Mouse (Mus musculus) heart, embryonic 12.5 days (tissue): Measurements from ENCODE around the gene Pkd1l3. TPM values are rescaled to one million over a fixed set of nuclear protein-coding genes. Genes with fewer than 3 reads are reported as not detected.

Source experiments
- ATAC-seq: fragments of 200-750 bp; cut with Nextera tagmentation; 2 replicates; pipeline ENCODE4 v1.8.0; 2017; ENCODE audit warnings: moderate TSS enrichment, moderate library complexity; ENCODE audit not compliant: insufficient number of reproducible peaks, low FRiP score
- H3K27ac ChIP-seq: fragments of 300-500 bp; sonication (generic); 2 replicates; pipeline ENCODE4 v1.5.1; 2016; ENCODE audit warnings: mild to moderate bottlenecking, moderate library complexity; ENCODE audit not compliant: poor library complexity, severe bottlenecking
- H3K27me3 ChIP-seq: fragments of 300-500 bp; sonication (generic); replicated peaks from 2 replicates; pipeline ENCODE4 v1.6.1; 2016; ENCODE audit warnings: mild to moderate bottlenecking, moderate library complexity
- H3K36me3 ChIP-seq: fragments of 300-500 bp; sonication (generic); 2 replicates; pipeline ENCODE4 v1.6.1; 2016; ENCODE audit warnings: mild to moderate bottlenecking, moderate library complexity
- H3K4me1 ChIP-seq: fragments of 300-500 bp; sonication (generic); replicated peaks from 2 replicates; pipeline ENCODE4 v1.6.1; 2016; ENCODE audit warnings: mild to moderate bottlenecking
- H3K4me2 ChIP-seq: fragments of 300-500 bp; sonication (generic); 2 replicates; pipeline ENCODE4 v1.6.1; 2016; ENCODE audit warnings: mild to moderate bottlenecking, moderate library complexity
- H3K4me3 ChIP-seq: fragments of 300-500 bp; sonication (generic); 2 replicates; pipeline ENCODE4 v1.5.1; 2016; ENCODE audit warnings: mild to moderate bottlenecking
- H3K9ac ChIP-seq: fragments of 300-500 bp; sonication (generic); 2 replicates; pipeline ENCODE4 v1.6.1; 2016; ENCODE audit warnings: mild to moderate bottlenecking, moderate library complexity
- H3K9me3 ChIP-seq: fragments of 300-500 bp; sonication (generic); replicated peaks from 2 replicates; pipeline ENCODE4 v1.6.1; 2016; ENCODE audit warnings: mild to moderate bottlenecking, moderate library complexity
- WGBS: fragments of 180-500 bp; shearing (Covaris S2); methylation state at CpG from one replicate; pipeline ENCODE4 v1.1.7; 2016; 5-methylcytosine and 5-hydroxymethylcytosine counted together
- polyA plus RNA-seq: library from polyadenylated mRNA; unstranded; fragments of >200 nt; fragmentation: Nextera tagmentation; extraction: Ambion mirVana; gene quantifications from 2 replicates; pipeline ENCODE4 v1.2.1, GENCODE M21; 2016

The Pkd1l3 gene
- polyA plus RNA-seq, 1 experiment from 2014 or later = 0.32 TPM

DNA sequence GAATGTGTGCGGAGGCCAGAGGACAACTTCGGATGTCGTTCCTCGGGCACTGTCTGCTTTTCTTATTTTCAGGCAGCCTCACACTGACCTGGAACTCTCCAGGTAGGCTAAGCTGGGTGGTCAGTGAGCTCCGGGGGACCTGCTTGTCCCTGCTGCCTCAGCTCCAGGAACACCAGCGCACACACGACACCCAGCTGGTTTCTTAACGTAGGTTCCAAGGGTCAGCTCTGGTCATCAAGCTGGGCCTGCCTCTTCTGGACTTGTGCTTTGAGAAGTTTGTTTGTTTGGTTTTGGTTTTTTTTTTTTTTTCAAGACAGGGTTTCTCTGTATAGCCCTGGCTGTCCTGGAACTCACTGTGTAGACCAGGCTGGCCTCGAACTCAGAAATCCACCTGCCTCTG lies 23.4 kb upstream of the Pkd1l3 start:
- no peak overlapping the region for H3K4me2 ChIP-seq
- no peaks in the 10 kb centered on the region for H3K27me3 ChIP-seq
- no peak overlapping the region for H3K27ac ChIP-seq
- 81% methylated on average over 9 of the region's 9 CpGs for WGBS
- no peaks in the 10 kb centered on the region for H3K4me1 ChIP-seq
- H3K36me3 ChIP-seq = peaks cover 37% of the 10 kb centered on the region
- H3K9ac ChIP-seq = no peak overlapping the region
- H3K4me3 ChIP-seq = no peak overlapping the region
- no peaks in the 10 kb centered on the region for H3K9me3 ChIP-seq
- no peak for ATAC-seq

DNA sequence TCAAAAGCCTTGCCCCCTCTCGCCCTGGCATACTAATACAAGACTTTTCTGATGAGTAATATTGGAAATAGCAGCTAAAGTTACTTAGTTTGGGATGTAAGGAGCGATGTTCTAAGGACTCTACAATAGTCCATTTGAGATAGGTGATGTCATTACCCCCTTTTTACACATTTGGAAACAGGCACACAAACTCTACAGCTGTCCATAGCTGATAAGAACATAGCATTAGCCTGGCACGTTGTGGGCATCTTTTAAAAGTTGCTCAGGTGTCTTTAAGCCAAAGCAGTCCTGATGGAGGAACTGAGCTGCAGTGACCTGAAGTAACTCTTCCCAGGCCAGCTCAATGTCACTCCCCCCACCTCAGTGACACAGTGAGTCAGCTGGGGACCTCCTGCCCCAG lies 22.9 kb upstream of the Pkd1l3 start:
- ATAC-seq = no peak
- H3K27ac ChIP-seq = no peak overlapping the region
- 75% methylated on average over 3 of the region's 3 CpGs for WGBS
- no peak overlapping the region for H3K9ac ChIP-seq
- no peaks in the 10 kb centered on the region for H3K27me3 ChIP-seq
- H3K4me2 ChIP-seq = no peak overlapping the region
- no peaks in the 10 kb centered on the region for H3K9me3 ChIP-seq
- H3K4me3 ChIP-seq = no peak overlapping the region
- H3K4me1 ChIP-seq = no peaks in the 10 kb centered on the region
- peaks cover 37% of the 10 kb centered on the region for H3K36me3 ChIP-seq

DNA sequence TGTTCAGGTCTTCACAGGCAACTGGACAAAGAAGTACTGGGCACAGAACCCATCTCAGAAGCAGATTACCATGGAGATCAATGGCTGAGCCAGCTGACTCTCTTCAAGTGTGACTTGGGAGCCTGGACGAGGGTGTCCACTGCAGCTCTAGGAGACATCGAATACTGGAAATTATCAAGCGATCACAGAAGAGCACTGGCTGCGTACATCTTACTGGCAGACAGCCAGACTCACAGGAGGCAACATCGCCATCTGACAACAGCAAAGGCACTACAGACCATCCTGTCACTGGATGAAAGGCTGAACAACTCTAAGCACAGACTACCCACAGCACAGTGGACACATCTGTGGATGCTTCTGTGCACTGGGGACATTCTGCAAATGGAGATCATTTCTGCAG lies 22.2 kb upstream of the Pkd1l3 start:
- Histone ChIP-seq H3K4me3 (no peak overlapping the region), H3K9me3 (no peaks in the 10 kb centered on the region), H3K27ac (no peak overlapping the region), H3K9ac (no peak overlapping the region), H3K27me3 (no peaks in the 10 kb centered on the region), H3K4me2 (no peak overlapping the region), H3K4me1 (no peaks in the 10 kb centered on the region), H3K36me3 (peaks cover 41% of the 10 kb centered on the region)
- no peak for ATAC-seq
- WGBS = 87% methylated on average over 5 of the region's 5 CpGs

DNA sequence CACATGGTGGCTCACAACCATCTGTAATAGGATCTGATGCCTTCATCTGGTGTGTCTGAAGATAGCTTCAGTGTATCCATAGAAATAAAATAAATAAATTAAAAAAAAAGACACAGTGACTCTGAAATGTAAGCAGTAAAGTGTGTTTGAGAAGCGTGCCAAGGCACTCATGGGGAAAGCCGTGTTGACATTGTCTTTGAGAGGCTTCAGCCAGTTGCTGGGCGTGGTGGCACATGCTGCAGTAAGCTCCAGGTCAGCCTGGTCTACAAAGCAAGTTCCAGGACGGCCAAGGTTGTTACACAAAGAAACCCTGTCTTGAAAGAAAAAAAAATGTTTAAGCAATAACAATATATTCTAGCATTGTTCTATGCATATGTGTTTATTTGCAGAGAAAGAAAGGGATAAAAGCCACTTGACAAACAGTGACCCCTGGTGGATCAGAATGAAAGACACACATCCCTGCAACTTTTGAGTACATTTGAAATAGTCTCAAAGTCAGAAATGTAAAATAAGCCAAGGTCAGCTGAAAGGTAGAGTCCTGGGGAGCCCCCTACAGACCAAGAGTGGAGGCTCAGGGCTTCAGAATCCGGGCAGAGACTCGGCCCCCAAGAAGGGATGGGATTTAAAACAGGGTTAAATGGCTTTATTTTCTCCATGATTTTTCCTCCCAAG lies 21.1 kb upstream of the Pkd1l3 start:
- no peak for ATAC-seq
- 73% methylated on average over 6 of the region's 6 CpGs for WGBS
- no peak overlapping the region for H3K4me2 ChIP-seq
- no peaks in the 10 kb centered on the region for H3K27me3 ChIP-seq
- H3K36me3 ChIP-seq = peaks cover 44% of the 10 kb centered on the region
- no peak overlapping the region for H3K4me3 ChIP-seq
- H3K27ac ChIP-seq = no peak overlapping the region
- no peak overlapping the region for H3K9ac ChIP-seq
- no peaks in the 10 kb centered on the region for H3K4me1 ChIP-seq
- H3K9me3 ChIP-seq = no peaks in the 10 kb centered on the region

DNA sequence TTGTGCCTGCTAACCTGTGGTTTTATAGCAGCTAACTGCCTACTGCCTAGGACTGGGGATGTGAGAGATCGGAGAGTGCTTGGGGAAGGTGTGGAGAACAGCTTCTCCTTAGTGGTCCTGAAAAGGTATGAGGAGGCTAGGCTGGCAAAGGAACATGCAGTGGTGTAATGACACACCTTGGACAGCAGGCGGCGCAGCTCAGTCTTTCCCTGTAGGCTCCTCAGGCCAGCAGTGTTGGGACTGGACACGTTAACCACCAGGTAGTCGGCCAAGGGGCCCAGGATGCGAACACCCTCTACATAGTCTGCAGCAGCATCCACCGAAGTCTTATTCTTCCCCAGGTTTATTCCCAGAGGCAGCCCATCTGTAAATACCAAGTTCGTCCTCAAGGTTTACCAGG lies 18.5 kb upstream of the Pkd1l3 start:
- Histone ChIP-seq H3K4me2 (no peak overlapping the region), H3K9me3 (no peaks in the 10 kb centered on the region), H3K4me3 (no peak overlapping the region), H3K27ac (no peak overlapping the region), H3K36me3 (peaks cover 57% of the 10 kb centered on the region), H3K27me3 (no peaks in the 10 kb centered on the region), H3K9ac (no peak overlapping the region), H3K4me1 (no peaks in the 10 kb centered on the region)
- 50% methylated on average over 8 of the region's 8 CpGs for WGBS
- no peak for ATAC-seq

DNA sequence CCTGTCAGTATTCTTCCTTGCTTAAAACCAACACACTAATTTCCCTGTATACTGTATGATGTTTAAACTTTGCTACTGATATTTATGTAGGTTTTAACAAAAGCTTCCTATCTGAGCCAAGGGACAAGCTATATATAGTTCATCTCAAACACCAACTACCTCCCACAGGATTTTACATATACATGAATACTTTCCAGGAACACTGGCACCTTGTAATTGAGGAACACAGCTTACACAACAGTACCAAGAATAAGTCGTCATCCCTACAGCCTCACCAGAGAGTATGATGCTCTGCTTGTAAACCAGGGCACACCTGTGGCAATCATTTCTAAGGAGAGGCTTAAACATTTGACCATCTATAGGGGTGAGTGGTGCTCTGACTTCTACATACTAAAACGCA lies 7.6 kb upstream of the Pkd1l3 start:
- Histone ChIP-seq H3K36me3 (peaks cover 32% of the 10 kb centered on the region), H3K4me1 (peaks cover 10% of the 10 kb centered on the region), H3K27me3 (peaks cover 5% of the 10 kb centered on the region; the same call in 1 of the 2 replicates), H3K9ac (no peak overlapping the region), H3K4me2 (no peak overlapping the region), H3K4me3 (no peak overlapping the region), H3K27ac (no peak overlapping the region), H3K9me3 (no peaks in the 10 kb centered on the region)
- ATAC-seq = no peak
- 79% methylated on average over 2 of the region's 2 CpGs for WGBS

DNA sequence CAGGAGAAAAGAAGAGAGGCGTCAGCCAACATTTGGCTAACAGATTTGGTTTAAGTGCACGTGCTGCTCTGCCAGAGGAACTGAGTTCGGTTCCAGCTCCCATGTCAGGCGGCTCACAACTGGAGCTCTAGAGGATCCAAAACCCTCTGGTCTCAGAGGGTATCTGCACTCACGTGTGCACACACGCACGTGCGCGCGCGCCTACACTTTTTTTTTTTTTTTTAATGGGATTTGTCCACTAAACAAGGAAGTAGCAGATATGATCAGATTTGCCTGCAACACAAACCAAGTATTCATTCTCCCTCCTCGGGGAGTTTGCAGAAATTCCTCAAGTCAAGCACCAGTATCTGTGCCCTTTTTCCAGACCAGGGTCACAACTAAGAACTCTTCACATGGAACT lies 6.7 kb upstream of the Pkd1l3 start:
- WGBS = 6% methylated on average over 12 of the region's 12 CpGs
- peak overlapping the region; percentile 65 for H3K4me3 ChIP-seq
- no peaks in the 10 kb centered on the region for H3K9me3 ChIP-seq
- peak overlapping the region; percentile 92 for H3K4me2 ChIP-seq
- peak overlapping the region; percentile 77 for H3K9ac ChIP-seq
- no peak for ATAC-seq
- H3K27ac ChIP-seq = no peak overlapping the region
- H3K4me1 ChIP-seq = peaks cover 10% of the 10 kb centered on the region
- H3K27me3 ChIP-seq = peaks cover 5% of the 10 kb centered on the region; the same call in 1 of the 2 replicates
- peaks cover 24% of the 10 kb centered on the region for H3K36me3 ChIP-seq

DNA sequence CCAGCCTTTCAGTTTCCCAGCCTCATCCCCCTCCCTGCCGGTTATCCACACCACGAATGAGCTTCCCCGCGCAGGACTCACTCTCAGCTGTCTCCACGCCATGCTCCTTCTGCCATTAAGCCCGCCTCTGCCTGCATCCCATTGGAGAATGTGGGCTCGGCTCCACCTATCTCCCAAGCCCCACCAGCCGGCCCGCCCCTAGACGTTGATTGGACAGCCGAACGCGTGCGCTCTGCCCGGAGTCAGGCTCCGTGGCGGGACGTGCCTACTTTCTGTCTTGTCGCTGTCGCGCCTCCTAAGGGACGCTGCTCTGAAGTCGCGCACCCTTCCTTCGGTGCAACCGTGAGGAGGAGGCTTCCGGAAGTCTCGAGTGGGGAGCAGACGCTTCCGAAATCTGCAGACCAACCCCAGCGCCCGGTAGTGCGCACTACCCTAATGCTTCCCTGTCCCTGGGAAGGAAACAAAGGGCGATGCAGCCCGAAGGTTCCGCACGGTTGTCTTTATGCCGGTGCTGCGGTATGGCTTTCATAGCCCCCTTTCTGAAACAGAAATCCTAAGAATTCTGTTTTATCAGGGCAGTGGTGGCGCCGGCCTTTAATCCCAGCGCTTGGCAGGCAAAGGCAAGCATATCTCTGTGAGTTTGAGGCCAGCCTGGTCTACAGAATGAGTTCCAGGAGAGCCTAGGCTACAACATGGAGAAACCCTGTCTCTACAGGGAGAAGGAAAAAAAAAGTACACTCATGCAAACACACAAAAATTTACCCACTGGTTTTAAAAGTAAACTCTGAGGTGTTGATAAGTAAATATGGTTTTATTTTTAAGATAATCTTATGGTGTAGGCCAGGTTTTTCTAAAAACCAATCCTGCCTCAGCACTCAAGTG lies 5.8 kb upstream of the Pkd1l3 start, which contains the start of gene Dhodh:
TSS of gene Dhodh (minus strand) at position 403 of the 882 bp plus-strand sequence.
- Histone ChIP-seq H3K4me3 (peak within 1 kb of the TSS; percentile 65), H3K4me2 (peak within 1 kb of the TSS; percentile 92), H3K36me3 (peaks cover 17% of the 10 kb centered on the region), H3K9ac (peak within 1 kb of the TSS; percentile 77), H3K27me3 (peaks cover 5% of the 10 kb centered on the region; the same call in 1 of the 2 replicates), H3K27ac (peak within 1 kb of the TSS; percentile 94), H3K4me1 (peaks cover 10% of the 10 kb centered on the region), H3K9me3 (no peaks in the 10 kb centered on the region)
- ATAC-seq = peak; percentile 98
- WGBS = under 1% methylated on average over 42 of the region's 42 CpGs

DNA sequence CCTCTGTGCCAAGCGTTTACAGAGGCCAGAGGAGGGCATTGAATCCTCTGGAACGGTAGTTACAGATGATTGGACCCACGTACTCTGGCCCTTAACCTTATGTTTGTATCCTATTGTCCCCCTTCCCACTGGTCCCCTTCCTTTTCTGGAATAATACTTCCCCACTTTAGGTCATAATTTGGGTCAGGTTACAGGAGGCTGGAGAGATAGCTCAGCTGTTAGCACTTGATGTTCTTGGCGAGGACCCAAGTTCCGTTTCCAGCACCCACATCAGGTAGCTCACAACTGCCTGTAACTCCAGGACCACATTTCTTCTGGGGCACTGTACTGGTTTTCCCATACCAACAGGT lies 5.2 kb upstream of the Pkd1l3 start:
- peaks cover 11% of the 10 kb centered on the region for H3K36me3 ChIP-seq
- peak overlapping the region; percentile 94 for H3K27ac ChIP-seq
- 12% methylated on average over 5 of the region's 5 CpGs for WGBS
- H3K9ac ChIP-seq = peak overlapping the region; percentile 77
- peak overlapping the region; percentile 65 for H3K4me3 ChIP-seq
- ATAC-seq = no peak
- no peaks in the 10 kb centered on the region for H3K9me3 ChIP-seq
- peaks cover 5% of the 10 kb centered on the region; the same call in 1 of the 2 replicates for H3K27me3 ChIP-seq
- H3K4me1 ChIP-seq = peaks cover 10% of the 10 kb centered on the region
- peak overlapping the region; percentile 92 for H3K4me2 ChIP-seq

DNA sequence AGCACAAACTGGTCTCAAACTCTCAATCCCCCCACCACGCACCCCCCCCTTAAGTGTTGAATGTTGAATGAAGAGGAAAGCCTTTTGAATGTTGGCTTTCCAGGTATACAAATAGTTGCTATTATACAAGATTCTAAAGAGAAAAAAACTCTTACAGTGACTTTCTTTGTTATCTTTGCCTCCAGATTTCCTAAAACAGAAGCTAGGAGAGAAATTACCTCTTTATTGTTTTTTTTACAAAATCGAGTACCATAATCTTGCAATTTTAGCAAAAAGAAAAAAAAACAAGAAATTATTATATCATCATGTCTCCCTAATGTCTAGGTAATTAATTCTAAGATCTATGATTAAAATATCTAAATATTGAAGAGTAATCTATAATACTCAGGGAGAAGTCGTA lies 1.3 kb downstream of the Pkd1l3 start:
- no peaks in the 10 kb centered on the region for H3K4me1 ChIP-seq
- ATAC-seq = no peak
- WGBS = 68% methylated on average over 3 of the region's 3 CpGs
- H3K36me3 ChIP-seq = no peaks in the 10 kb centered on the region
- peaks cover 7% of the 10 kb centered on the region for H3K9me3 ChIP-seq
- no peak overlapping the region for H3K27ac ChIP-seq
- no peak overlapping the region for H3K4me2 ChIP-seq
- H3K4me3 ChIP-seq = no peak overlapping the region
- peaks cover 5% of the 10 kb centered on the region; the same call in 1 of the 2 replicates for H3K27me3 ChIP-seq
- H3K9ac ChIP-seq = no peak overlapping the region

DNA sequence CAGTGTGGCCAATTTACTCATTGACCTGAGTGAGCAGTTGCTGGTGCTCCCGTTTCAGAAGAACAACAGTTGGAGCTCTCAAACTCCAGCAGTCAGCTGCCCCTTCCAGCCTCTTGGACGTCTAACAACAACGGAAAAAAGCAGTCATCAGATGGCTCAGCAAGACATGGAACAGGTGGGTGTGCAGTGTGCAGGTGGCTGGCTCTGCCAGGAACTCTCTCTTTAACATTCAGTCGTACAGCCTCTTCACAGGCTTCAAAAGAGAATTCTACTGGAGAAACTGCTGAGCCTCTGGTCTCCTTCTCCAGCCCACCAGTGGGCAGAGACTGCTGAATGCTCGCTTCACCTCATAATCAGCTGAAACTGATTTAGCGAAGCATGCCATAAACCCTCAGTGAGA lies 14.3 kb downstream of the Pkd1l3 start:
- Histone ChIP-seq H3K4me1 (no peaks in the 10 kb centered on the region), H3K36me3 (no peaks in the 10 kb centered on the region), H3K9me3 (peaks cover 10% of the 10 kb centered on the region), H3K27ac (no peak overlapping the region), H3K4me2 (no peak overlapping the region), H3K27me3 (0 out of 2 replicates have a peak, but pooled peaks cover 2% of the 10 kb centered on the region), H3K9ac (no peak overlapping the region), H3K4me3 (no peak overlapping the region)
- no peak for ATAC-seq
- 54% methylated on average over 6 of the region's 6 CpGs for WGBS
